Mouse (Mus musculus) limb, embryonic 15.5 days (tissue): Measurements from ENCODE around the gene Htr5a. TPM values are rescaled to one million over a fixed set of nuclear protein-coding genes. Genes with fewer than 3 reads are reported as not detected.

Source experiments
- ATAC-seq: fragments of 200-750 bp; cut with Nextera tagmentation; 2 replicates; pipeline ENCODE4 v1.8.0; 2017; ENCODE audit warnings: low read depth, moderate TSS enrichment; ENCODE audit not compliant: insufficient number of reproducible peaks, low FRiP score, low TSS enrichment
- H3K27ac ChIP-seq: fragments of 300-500 bp; sonication (generic); 2 replicates; pipeline ENCODE4 v1.5.1; 2015; ENCODE audit warnings: moderate library complexity, mild to moderate bottlenecking, inconsistent platforms
- H3K27me3 ChIP-seq: fragments of 300-500 bp; sonication (generic); 2 replicates; pipeline ENCODE4 v1.6.1; 2015; ENCODE audit warnings: inconsistent platforms
- H3K36me3 ChIP-seq: fragments of 300-500 bp; sonication (generic); 2 replicates; pipeline ENCODE4 v1.6.1; 2015; ENCODE audit warnings: inconsistent platforms
- H3K4me1 ChIP-seq: fragments of 300-500 bp; sonication (generic); 2 replicates; pipeline ENCODE4 v1.6.1; 2015; ENCODE audit warnings: inconsistent platforms
- H3K4me2 ChIP-seq: fragments of 300-500 bp; sonication (generic); 2 replicates; pipeline ENCODE4 v1.6.1; 2015; ENCODE audit warnings: mild to moderate bottlenecking, inconsistent platforms
- H3K4me3 ChIP-seq: fragments of 300-500 bp; sonication (generic); 2 replicates; pipeline ENCODE4 v1.5.1; 2015; ENCODE audit warnings: mild to moderate bottlenecking, inconsistent platforms
- H3K9ac ChIP-seq: fragments of 300-500 bp; sonication (generic); 2 replicates; pipeline ENCODE4 v1.6.1; 2015; ENCODE audit warnings: inconsistent platforms
- H3K9me3 ChIP-seq: fragments of 300-500 bp; sonication (generic); 2 replicates; pipeline ENCODE4 v1.6.1; 2016; ENCODE audit warnings: inconsistent platforms
- whole genome bisulfite sequencing: fragments of 180-500 bp; shearing (Covaris S2); methylation state at CpG from one replicate; pipeline ENCODE4 v1.1.7; 2015; 5-methylcytosine and 5-hydroxymethylcytosine counted together
- polyA plus RNA-seq: library from polyadenylated mRNA; unstranded; fragments of >200 nt; fragmentation: Nextera tagmentation; extraction: Ambion mirVana; gene quantifications from 2 replicates; pipeline ENCODE4 v1.2.1, GENCODE M21; 2015

Gene Htr5a
- polyA plus RNA-seq, 1 experiment from 2014 or later: not detected

- no peak for ATAC-seq
- Histone ChIP-seq H3K36me3 (no peaks in the 10 kb centered on the region), H3K4me2 (no peak overlapping the region), H3K9ac (no peak overlapping the region), H3K27me3 (no peaks in the 10 kb centered on the region), H3K4me1 (no peaks in the 10 kb centered on the region), H3K4me3 (no peak overlapping the region), H3K27ac (no peak overlapping the region), H3K9me3 (no peaks in the 10 kb centered on the region)
- WGBS: 63% methylated on average over 1 of the region's 1 CpGs
Measured at GRCm38 (mm10) chr5:27854290-27854689, 12.3 kb downstream of the Htr5a start.

- no peak overlapping the region for H3K9ac ChIP-seq
- H3K27me3 ChIP-seq: no peaks in the 10 kb centered on the region
- no peaks in the 10 kb centered on the region for H3K9me3 ChIP-seq
- H3K4me2 ChIP-seq: no peak overlapping the region
- H3K4me3 ChIP-seq: no peak overlapping the region
- no peak overlapping the region for H3K27ac ChIP-seq
- H3K4me1 ChIP-seq: no peaks in the 10 kb centered on the region
- H3K36me3 ChIP-seq: no peaks in the 10 kb centered on the region
- ATAC-seq: no peak
- WGBS: 76% methylated on average over 2 of the region's 2 CpGs
Measured at GRCm38 (mm10) chr5:27855726-27856125, 13.8 kb downstream of the Htr5a start.

- ATAC-seq: no peak
Measured at GRCm38 (mm10) chr5:27873240-27874082, 31.5 kb downstream of the Htr5a start.

GRCm38 (mm10) chr5:27874211-27874610, 32.3 kb downstream of the Htr5a start:
- Histone ChIP-seq H3K4me2 (no peak overlapping the region), H3K36me3 (no peaks in the 10 kb centered on the region), H3K4me3 (no peak overlapping the region), H3K27me3 (no peaks in the 10 kb centered on the region), H3K4me1 (no peaks in the 10 kb centered on the region), H3K9ac (no peak overlapping the region), H3K9me3 (no peaks in the 10 kb centered on the region), H3K27ac (no peak overlapping the region)
- 79% methylated on average over 5 of the region's 5 CpGs for WGBS
- ATAC-seq: no peak

More at GRCm38 (mm10) chr5:27873240-27874082, 31.5 kb downstream of the Htr5a start:
- H3K27me3 ChIP-seq: no peaks in the 10 kb centered on the region
- H3K36me3 ChIP-seq: no peaks in the 10 kb centered on the region
- H3K4me3 ChIP-seq: no peak overlapping the region
- no peaks in the 10 kb centered on the region for H3K9me3 ChIP-seq
- H3K4me1 ChIP-seq: no peaks in the 10 kb centered on the region
- WGBS: 45% methylated on average over 8 of the region's 8 CpGs
- H3K27ac ChIP-seq: no peak overlapping the region
- H3K9ac ChIP-seq: no peak overlapping the region
- no peak overlapping the region for H3K4me2 ChIP-seq

- H3K4me1 ChIP-seq: no peaks in the 10 kb centered on the region
- H3K27me3 ChIP-seq: no peaks in the 10 kb centered on the region
- H3K4me2 ChIP-seq: no peak overlapping the region
- H3K36me3 ChIP-seq: no peaks in the 10 kb centered on the region
- ATAC-seq: no peak
- no peaks in the 10 kb centered on the region for H3K9me3 ChIP-seq
- no peak overlapping the region for H3K9ac ChIP-seq
- H3K27ac ChIP-seq: no peak overlapping the region
- WGBS: 60% methylated on average over 4 of the region's 4 CpGs
- no peak overlapping the region for H3K4me3 ChIP-seq
Measured at GRCm38 (mm10) chr5:27875341-27876105, 33.6 kb downstream of the Htr5a start.

- 84% methylated on average over 5 of the region's 5 CpGs for WGBS
- ATAC-seq: no peak
Measured at GRCm38 (mm10) chr5:27878356-27878755, 36.4 kb downstream of the Htr5a start.

GRCm38 (mm10) chr5:27879726-27880125, 37.8 kb downstream of the Htr5a start:
- Histone ChIP-seq H3K27me3 (no peaks in the 10 kb centered on the region), H3K4me3 (no peak overlapping the region), H3K4me2 (no peak overlapping the region), H3K9me3 (no peaks in the 10 kb centered on the region), H3K27ac (no peak overlapping the region), H3K9ac (no peak overlapping the region), H3K4me1 (no peaks in the 10 kb centered on the region), H3K36me3 (no peaks in the 10 kb centered on the region)
- 84% methylated on average over 3 of the region's 3 CpGs for WGBS
- no peak for ATAC-seq

More at GRCm38 (mm10) chr5:27878356-27878755, 36.4 kb downstream of the Htr5a start:
- H3K4me3 ChIP-seq: no peak overlapping the region
- no peak overlapping the region for H3K27ac ChIP-seq
- no peak overlapping the region for H3K4me2 ChIP-seq
- no peak overlapping the region for H3K9ac ChIP-seq
- no peaks in the 10 kb centered on the region for H3K27me3 ChIP-seq
- no peaks in the 10 kb centered on the region for H3K9me3 ChIP-seq
- H3K36me3 ChIP-seq: no peaks in the 10 kb centered on the region
- no peaks in the 10 kb centered on the region for H3K4me1 ChIP-seq

GRCm38 (mm10) chr5:27880329-27881036, 38.5 kb downstream of the Htr5a start:
- Histone ChIP-seq H3K36me3 (no peaks in the 10 kb centered on the region), H3K27ac (no peak overlapping the region), H3K4me2 (no peak overlapping the region), H3K4me1 (no peaks in the 10 kb centered on the region), H3K9ac (no peak overlapping the region), H3K9me3 (no peaks in the 10 kb centered on the region), H3K27me3 (no peaks in the 10 kb centered on the region), H3K4me3 (no peak overlapping the region)
- 44% methylated on average over 3 of the region's 3 CpGs for WGBS
- no peak for ATAC-seq

GRCm38 (mm10) chr5:27881261-27881660, 39.3 kb downstream of the Htr5a start:
- no peak for ATAC-seq
- Histone ChIP-seq H3K27ac (no peak overlapping the region), H3K4me3 (no peak overlapping the region), H3K4me2 (no peak overlapping the region), H3K4me1 (no peaks in the 10 kb centered on the region), H3K27me3 (no peaks in the 10 kb centered on the region), H3K9ac (no peak overlapping the region), H3K36me3 (no peaks in the 10 kb centered on the region), H3K9me3 (no peaks in the 10 kb centered on the region)
- 70% methylated on average over 2 of the region's 2 CpGs for WGBS

GRCm38 (mm10) chr5:27888080-27888479, 46.1 kb downstream of the Htr5a start:
- H3K27me3 ChIP-seq: no peaks in the 10 kb centered on the region
- H3K36me3 ChIP-seq: no peaks in the 10 kb centered on the region
- WGBS: 88% methylated on average over 3 of the region's 3 CpGs
- H3K4me3 ChIP-seq: no peak overlapping the region
- H3K9me3 ChIP-seq: no peaks in the 10 kb centered on the region
- H3K4me1 ChIP-seq: no peaks in the 10 kb centered on the region
- H3K9ac ChIP-seq: no peak overlapping the region
- no peak overlapping the region for H3K27ac ChIP-seq
- H3K4me2 ChIP-seq: no peak overlapping the region
- ATAC-seq: no peak

- no peaks in the 10 kb centered on the region for H3K27me3 ChIP-seq
- WGBS: 77% methylated on average over 3 of the region's 3 CpGs
- no peaks in the 10 kb centered on the region for H3K9me3 ChIP-seq
- no peak for ATAC-seq
- no peak overlapping the region for H3K9ac ChIP-seq
- no peak overlapping the region for H3K4me3 ChIP-seq
- no peaks in the 10 kb centered on the region for H3K4me1 ChIP-seq
- H3K36me3 ChIP-seq: no peaks in the 10 kb centered on the region
- H3K27ac ChIP-seq: no peak overlapping the region
- H3K4me2 ChIP-seq: no peak overlapping the region
Measured at GRCm38 (mm10) chr5:27895961-27896360, 54.0 kb downstream of the Htr5a start.

- Histone ChIP-seq H3K4me1 (no peaks in the 10 kb centered on the region), H3K4me2 (no peak overlapping the region), H3K36me3 (no peaks in the 10 kb centered on the region), H3K27ac (no peak overlapping the region), H3K9ac (no peak overlapping the region), H3K4me3 (no peak overlapping the region), H3K9me3 (no peaks in the 10 kb centered on the region), H3K27me3 (no peaks in the 10 kb centered on the region)
- WGBS: 58% methylated on average over 2 of the region's 2 CpGs
- ATAC-seq: no peak
Measured at GRCm38 (mm10) chr5:27899756-27900155, 57.8 kb downstream of the Htr5a start.
